Mouse (Mus musculus) olfactory bulb, adult 2 months (tissue): ENCODE results near the gene Ppp2r5b.

Source experiments
- CTCF ChIP-seq: fragments of 200-500 bp; IDR thresholded peaks from 2 replicates; pipeline ENCODE4 v1.5.1; 2012; ENCODE audit warnings: low read depth, mild to moderate bottlenecking, low read length, moderate library complexity; ENCODE audit not compliant: insufficient read depth
- POLR2A ChIP-seq: fragments of 200-500 bp; IDR thresholded peaks from 2 replicates; pipeline ENCODE4 v1.6.1; 2012; ENCODE audit warnings: mild to moderate bottlenecking, low read depth, low read length, moderate library complexity; ENCODE audit not compliant: insufficient read depth

GRCm38 (mm10) chr19:6260428-6260827, 24.8 kb upstream of the Ppp2r5b start:
- no peak for TF ChIP-seq CTCF
- TF ChIP-seq POLR2A: no peak
